Comparison of ENCODE assay signal across 23 mouse cellular contexts in genomic region chr1:181937064-181937463, GRCm38 (mm10).
A peak's percentile ranks its signal among the peaks of the same experiment; 100 is the strongest.
DNase-seq lines count a peak whose midpoint lies in the region; ATAC-seq and TF ChIP-seq lines count a peak whose summit lies in the region.
"Had no signal": no experiment of that assay in that cellular context is flagged by ENCODE, and none has a peak within 500 bp of the region (broad histone marks: within the 10 kb centered on the region; RNA-seq: fewer than 3 reads in every experiment).

No protein-coding gene starts in this region.

- WGBS in heart, embryonic 16.5 days, result 29% methylated on average over 2 of the region's 2 CpGs
- WGBS in kidney, postnatal 0 days, result 25% methylated on average over 2 of the region's 2 CpGs
- WGBS in kidney, embryonic 16.5 days, result 34% methylated on average over 2 of the region's 2 CpGs
- WGBS in forebrain, embryonic 15.5 days, result 58% methylated on average over 2 of the region's 2 CpGs

- H3K36me3 ChIP-seq in heart, embryonic 16.5 days (ENCODE audit: control insufficient read depth, insufficient read depth), result no peaks in the 10 kb centered on the region
- no peaks in the 10 kb centered on the region for H3K36me3 ChIP-seq in kidney, postnatal 0 days (ENCODE audit: insufficient read depth, low read length)
- no peaks in the 10 kb centered on the region for H3K36me3 ChIP-seq in kidney, embryonic 16.5 days (ENCODE audit: insufficient read depth, low read length)
- no peaks in the 10 kb centered on the region for H3K36me3 ChIP-seq in forebrain, embryonic 15.5 days
- H3K36me3 ChIP-seq: embryonic facial prominence, embryonic 12.5 days; G1E had no signal

- no peak overlapping the region for H3K9ac ChIP-seq in heart, embryonic 16.5 days (ENCODE audit: low read length)
- H3K9ac ChIP-seq in kidney, postnatal 0 days (ENCODE audit: low read depth, low read length), result no peak overlapping the region
- no peak overlapping the region for H3K9ac ChIP-seq in kidney, embryonic 16.5 days (replicated peaks; ENCODE audit: low read length)
- H3K9ac ChIP-seq in forebrain, embryonic 15.5 days (replicated peaks), result no peak overlapping the region
- H3K9ac ChIP-seq: embryonic facial prominence, embryonic 12.5 days; forebrain, embryonic 12.5 days; forebrain, postnatal 0 days had no signal

- no peak for TF ChIP-seq CTCF in kidney, postnatal 0 days (IDR thresholded peaks at IDR 0.05; ENCODE audit: low read depth)

- no peak for DNase-seq in heart, postnatal 36 days
- DNase-seq in kidney, postnatal 0 days (ENCODE audit: low spot score), result peak; percentile 10
- no peak for DNase-seq in kidney, adult 11 months
- peak; percentile 53 for DNase-seq in R1 (ENCODE audit: low read depth, low spot score)
- DNase-seq: adrenal gland, adult 8-10 months; adrenal gland, postnatal 14 days; adrenal gland, postnatal 36 days; cerebellum, adult 11-12 months; cerebellum, adult 2 months; cerebellum, adult 9-10 months; cerebellum, postnatal 10 days; cerebellum, postnatal 25 days; forebrain, postnatal 0 days had no signal

- no peak overlapping the region for H3K4me3 ChIP-seq in heart, embryonic 16.5 days (ENCODE audit: low read length)
- H3K4me3 ChIP-seq in kidney, postnatal 0 days (replicated peaks; ENCODE audit: low read depth, low read length), result no peak overlapping the region
- H3K4me3 ChIP-seq in kidney, embryonic 16.5 days (ENCODE audit: low read length), result no peak overlapping the region
- no peak overlapping the region for H3K4me3 ChIP-seq in forebrain, embryonic 15.5 days
- H3K4me3 ChIP-seq: embryonic facial prominence, embryonic 10.5 days; embryonic facial prominence, embryonic 12.5 days; forebrain, embryonic 12.5 days had no signal

- 0 out of 2 replicates have a peak overlapping the region, but pooled peaks have one; percentile 10 for H3K4me2 ChIP-seq in heart, embryonic 16.5 days (ENCODE audit: low read depth, low read length)
- no peak overlapping the region for H3K4me2 ChIP-seq in kidney, postnatal 0 days (ENCODE audit: low read length)
- no peak overlapping the region for H3K4me2 ChIP-seq in kidney, embryonic 16.5 days (replicated peaks; ENCODE audit: low read depth, low read length)
- H3K4me2 ChIP-seq in forebrain, embryonic 15.5 days (replicated peaks), result no peak overlapping the region
- H3K4me2 ChIP-seq: embryonic facial prominence, embryonic 12.5 days; forebrain, embryonic 12.5 days had no signal

- peaks cover 8% of the 10 kb centered on the region; the same call in 1 of the 2 replicates for H3K4me1 ChIP-seq in heart, embryonic 16.5 days (ENCODE audit: control insufficient read depth, insufficient read depth, low read length)
- no peaks in the 10 kb centered on the region for H3K4me1 ChIP-seq in kidney, postnatal 0 days (replicated peaks; ENCODE audit: insufficient read depth, low read length)
- H3K4me1 ChIP-seq in kidney, embryonic 16.5 days (ENCODE audit: insufficient read depth, low read length), result peaks cover 3% of the 10 kb centered on the region; the same call in 1 of the 2 replicates
- peaks cover 11% of the 10 kb centered on the region for H3K4me1 ChIP-seq in forebrain, embryonic 15.5 days
- H3K4me1 ChIP-seq: embryonic facial prominence, embryonic 10.5 days; embryonic facial prominence, embryonic 12.5 days; forebrain, embryonic 12.5 days had no signal

- H3K27ac ChIP-seq in heart, embryonic 16.5 days (ENCODE audit: low read length), result no peak overlapping the region
- H3K27ac ChIP-seq in kidney, postnatal 0 days, result no peak overlapping the region
- H3K27ac ChIP-seq in kidney, embryonic 16.5 days (ENCODE audit: low read length), result no peak overlapping the region
- no peak overlapping the region for H3K27ac ChIP-seq in forebrain, embryonic 15.5 days (replicated peaks)
- H3K27ac ChIP-seq: embryonic facial prominence, embryonic 10.5 days; embryonic facial prominence, embryonic 12.5 days; forebrain, embryonic 12.5 days had no signal

- no peaks in the 10 kb centered on the region for H3K9me3 ChIP-seq in heart, embryonic 16.5 days (replicated peaks; ENCODE audit: control insufficient read depth, low read length)
- no peaks in the 10 kb centered on the region for H3K9me3 ChIP-seq in kidney, postnatal 0 days (replicated peaks; ENCODE audit: low read length)
- H3K9me3 ChIP-seq in kidney, embryonic 16.5 days (ENCODE audit: low read length), result no peaks in the 10 kb centered on the region
- no peaks in the 10 kb centered on the region for H3K9me3 ChIP-seq in forebrain, embryonic 15.5 days
- H3K9me3 ChIP-seq: embryonic facial prominence, embryonic 10.5 days; embryonic facial prominence, embryonic 12.5 days; forebrain, embryonic 12.5 days; G1E had no signal

- no peak for ATAC-seq in heart, embryonic 16.5 days (replicated peaks; ENCODE audit: extremely low read depth, insufficient read depth, low FRiP score)
- no peak for ATAC-seq in kidney, postnatal 0 days (replicated peaks; ENCODE audit: low FRiP score, low read depth)
- ATAC-seq in kidney, embryonic 16.5 days (ENCODE audit: low FRiP score, low TSS enrichment), result no peak
- no peak for ATAC-seq in forebrain, embryonic 15.5 days (replicated peaks)
- ATAC-seq: activated CD4-positive, CD25-positive, alpha-beta regulatory T cell, adult 4 months; forebrain, embryonic 14.5 days; forebrain, postnatal 0 days; Patski had no signal

- intact Hi-C loops in heart, postnatal 36 days (cut with DNase I), result no loop called here

- H3K27me3 ChIP-seq in heart, embryonic 16.5 days (ENCODE audit: control insufficient read depth, insufficient read depth, low read length), result no peaks in the 10 kb centered on the region
- no peaks in the 10 kb centered on the region for H3K27me3 ChIP-seq in kidney, postnatal 0 days (ENCODE audit: insufficient read depth, low read length)
- H3K27me3 ChIP-seq in kidney, embryonic 16.5 days (ENCODE audit: insufficient read depth, low read length), result no peaks in the 10 kb centered on the region
- no peaks in the 10 kb centered on the region for H3K27me3 ChIP-seq in forebrain, embryonic 15.5 days
- H3K27me3 ChIP-seq: embryonic facial prominence, embryonic 12.5 days; forebrain, embryonic 12.5 days; Patski had no signal

Comparison
In these comparisons a context has a peak if more than half of its experiments do, and no peak if none do; other contexts are left out.
1. DNase-seq: peak in kidney, postnatal 0 days (single experiment) and R1 (single experiment); none in heart, postnatal 36 days (0 of 2) and kidney, adult 11 months (single experiment).